ENCODE assay signal across 10 mouse cellular contexts in genomic region chr7:48897539-48898163, GRCm38 (mm10). TPM values are rescaled to one million over a fixed set of nuclear protein-coding genes. Genes with fewer than 3 reads are reported as not detected.
A peak's percentile ranks its signal among the peaks of the same experiment; 100 is the strongest.
DNase-seq lines count a peak whose midpoint lies in the region; ATAC-seq lines count a peak whose summit lies in the region.
"Had no signal": no experiment of that assay in that cellular context is flagged by ENCODE, and none has a peak within 500 bp of the region (broad histone marks: within the 10 kb centered on the region; RNA-seq: fewer than 3 reads in every experiment).

No protein-coding gene starts in this region.

- H3K4me1 ChIP-seq in kidney, embryonic 15.5 days = peaks cover 31% of the 10 kb centered on the region
- H3K4me1 ChIP-seq in embryonic facial prominence, embryonic 12.5 days = peaks cover 10% of the 10 kb centered on the region
- peaks cover 28% of the 10 kb centered on the region for H3K4me1 ChIP-seq in hindbrain, embryonic 12.5 days
- peaks cover 7% of the 10 kb centered on the region for H3K4me1 ChIP-seq in midbrain, embryonic 15.5 days

- H3K9me3 ChIP-seq in kidney, embryonic 15.5 days (replicated peaks) = no peaks in the 10 kb centered on the region
- no peaks in the 10 kb centered on the region for H3K9me3 ChIP-seq in embryonic facial prominence, embryonic 12.5 days
- H3K9me3 ChIP-seq in hindbrain, embryonic 12.5 days (replicated peaks) = no peaks in the 10 kb centered on the region
- no peaks in the 10 kb centered on the region for H3K9me3 ChIP-seq in midbrain, embryonic 15.5 days

- peaks cover 3% of the 10 kb centered on the region; the same call in 1 of the 2 replicates for H3K27me3 ChIP-seq in kidney, embryonic 15.5 days
- H3K27me3 ChIP-seq in embryonic facial prominence, embryonic 12.5 days = 0 out of 2 replicates have a peak, but pooled peaks cover 11% of the 10 kb centered on the region
- peaks cover 18% of the 10 kb centered on the region for H3K27me3 ChIP-seq in hindbrain, embryonic 12.5 days
- H3K27me3 ChIP-seq in midbrain, embryonic 15.5 days (replicated peaks) = peaks cover 30% of the 10 kb centered on the region

- peak overlapping the region; percentile 64 for H3K27ac ChIP-seq in kidney, embryonic 15.5 days
- H3K27ac ChIP-seq in embryonic facial prominence, embryonic 12.5 days = peak overlapping the region; percentile 60; the same call in 1 of the 2 replicates
- peak overlapping the region; percentile 42; the same call in 1 of the 2 replicates for H3K27ac ChIP-seq in hindbrain, embryonic 12.5 days
- H3K27ac ChIP-seq in midbrain, embryonic 15.5 days = no peak overlapping the region

- no peak for DNase-seq in kidney, adult 8-10 months
- DNase-seq in cerebellum, adult 9-11 months = no peak
- no peak for DNase-seq in spleen, postnatal 4 days (ENCODE audit: low spot score in 2 of 2)
- no peak for DNase-seq in adrenal gland, adult 2 months
- DNase-seq: cerebellum, adult 2 months; heart, postnatal 4 days had no signal

- H3K36me3 ChIP-seq in kidney, embryonic 15.5 days = no peaks in the 10 kb centered on the region
- H3K36me3 ChIP-seq in embryonic facial prominence, embryonic 12.5 days = no peaks in the 10 kb centered on the region
- H3K36me3 ChIP-seq in hindbrain, embryonic 12.5 days = no peaks in the 10 kb centered on the region
- no peaks in the 10 kb centered on the region for H3K36me3 ChIP-seq in midbrain, embryonic 15.5 days (replicated peaks)

- 36% methylated on average over 24 of the region's 24 CpGs for WGBS in kidney, embryonic 15.5 days
- WGBS in embryonic facial prominence, embryonic 12.5 days = 48% methylated on average over 24 of the region's 24 CpGs
- WGBS in hindbrain, embryonic 12.5 days = 36% methylated on average over 24 of the region's 24 CpGs
- WGBS in midbrain, embryonic 15.5 days = 26% methylated on average over 24 of the region's 24 CpGs

- H3K4me3 ChIP-seq in kidney, embryonic 15.5 days (replicated peaks) = no peak overlapping the region
- H3K4me3 ChIP-seq in embryonic facial prominence, embryonic 12.5 days = no peak overlapping the region
- no peak overlapping the region for H3K4me3 ChIP-seq in hindbrain, embryonic 12.5 days
- no peak overlapping the region for H3K4me3 ChIP-seq in midbrain, embryonic 15.5 days

- peak overlapping the region; percentile 27 for H3K4me2 ChIP-seq in kidney, embryonic 15.5 days
- no peak overlapping the region for H3K4me2 ChIP-seq in embryonic facial prominence, embryonic 12.5 days (replicated peaks)
- no peak overlapping the region; the same call in 1 of the 2 replicates for H3K4me2 ChIP-seq in hindbrain, embryonic 12.5 days (replicated peaks)
- peak overlapping the region; percentile 20; the same call in 1 of the 2 replicates for H3K4me2 ChIP-seq in midbrain, embryonic 15.5 days

- H3K9ac ChIP-seq in kidney, embryonic 15.5 days = no peak overlapping the region
- no peak overlapping the region for H3K9ac ChIP-seq in embryonic facial prominence, embryonic 12.5 days
- no peak overlapping the region for H3K9ac ChIP-seq in hindbrain, embryonic 12.5 days
- H3K9ac ChIP-seq in midbrain, embryonic 15.5 days = no peak overlapping the region

- peak; percentile 45; the same call in 1 of the 2 replicates for ATAC-seq in kidney, embryonic 15.5 days (replicated peaks; ENCODE audit: low FRiP score)
- no peak for ATAC-seq in embryonic facial prominence, embryonic 12.5 days (ENCODE audit: insufficient number of reproducible peaks, insufficient read depth, low FRiP score, low TSS enrichment)
- peak; percentile 37; the same call in 1 of the 2 replicates for ATAC-seq in hindbrain, embryonic 12.5 days (ENCODE audit: low FRiP score)
- ATAC-seq in midbrain, embryonic 15.5 days (replicated peaks) = no peak

RNA-seq across cellular contexts. Expression of gene Nav2, which starts 10.9 kb away (rescaled TPM):
- polyA plus RNA-seq in kidney, embryonic 15.5 days (2015; fragmentation: Nextera tagmentation; extraction: Ambion mirVana) = 27.0 and 28.8 TPM in 2 replicates
- 14.2 and 14.7 TPM in 2 replicates for polyA plus RNA-seq in embryonic facial prominence, embryonic 12.5 days (2016; fragmentation: Nextera tagmentation; extraction: Ambion mirVana)
- polyA plus RNA-seq in hindbrain, embryonic 12.5 days (2016; fragmentation: Nextera tagmentation; extraction: Ambion mirVana) = 24.1 and 25.8 TPM in 2 replicates
- polyA plus RNA-seq in midbrain, embryonic 15.5 days (2015; fragmentation: Nextera tagmentation; extraction: Ambion mirVana) = 22.8 and 26.2 TPM in 2 replicates
- 1 to 10 TPM; 6.4 to 6.9 TPM for total RNA-seq in adrenal gland, adult 2 months (2021)
- 3.3 and 4.8 TPM in 2 replicates for polyA plus RNA-seq in adrenal gland, adult 2 months (2012; rRNA removed)

RNA-seq across cellular contexts. Expression of gene E2f8, which starts 16.3 kb away (rescaled TPM):
- polyA plus RNA-seq in kidney, embryonic 15.5 days (2015; fragmentation: Nextera tagmentation; extraction: Ambion mirVana) = 22.8 and 22.9 TPM in 2 replicates
- polyA plus RNA-seq in embryonic facial prominence, embryonic 12.5 days (2016; fragmentation: Nextera tagmentation; extraction: Ambion mirVana) = 11.9 and 15.1 TPM in 2 replicates
- polyA plus RNA-seq in hindbrain, embryonic 12.5 days (2016; fragmentation: Nextera tagmentation; extraction: Ambion mirVana) = 11.1 and 12.0 TPM in 2 replicates
- polyA plus RNA-seq in midbrain, embryonic 15.5 days (2015; fragmentation: Nextera tagmentation; extraction: Ambion mirVana) = 2.3 and 2.5 TPM in 2 replicates
- total RNA-seq in adrenal gland, adult 2 months (2021) = 1 to 10 TPM in 1 of 2 experiments, under 1 TPM in 1; 0.55 to 1.2 TPM
- 0.51 and 0.66 TPM in 2 replicates for polyA plus RNA-seq in adrenal gland, adult 2 months (2012; rRNA removed)

RNA-seq across cellular contexts. Expression of gene Csrp3, which starts 49.8 kb away (rescaled TPM):
- polyA plus RNA-seq in kidney, embryonic 15.5 days (2015; fragmentation: Nextera tagmentation; extraction: Ambion mirVana) = 4.9 and 11.3 TPM in 2 replicates
- polyA plus RNA-seq in embryonic facial prominence, embryonic 12.5 days (2016; fragmentation: Nextera tagmentation; extraction: Ambion mirVana) = 2.8 and 6.0 TPM in 2 replicates
- 1.0 and 3.6 TPM in 2 replicates for polyA plus RNA-seq in hindbrain, embryonic 12.5 days (2016; fragmentation: Nextera tagmentation; extraction: Ambion mirVana)
- 0.53 and 1.6 TPM in 2 replicates for polyA plus RNA-seq in midbrain, embryonic 15.5 days (2015; fragmentation: Nextera tagmentation; extraction: Ambion mirVana)
- not detected for total RNA-seq in adrenal gland, adult 2 months (2021)
- not detected in 2 replicates for polyA plus RNA-seq in adrenal gland, adult 2 months (2012; rRNA removed)
- polyA plus RNA-seq: cerebellum, adult 2 months had no signal

Comparison
In these comparisons a context has a peak if more than half of its experiments do, and no peak if none do; other contexts are left out.
1. ATAC-seq: peak in kidney, embryonic 15.5 days (single experiment) and hindbrain, embryonic 12.5 days (single experiment); none in embryonic facial prominence, embryonic 12.5 days (single experiment) and midbrain, embryonic 15.5 days (single experiment).
2. H3K4me2 ChIP-seq: peak in kidney, embryonic 15.5 days (single experiment) and midbrain, embryonic 15.5 days (single experiment); none in embryonic facial prominence, embryonic 12.5 days (single experiment) and hindbrain, embryonic 12.5 days (single experiment).